In genomic region chr11:103102725-103103349, GRCm38 (mm10) we compare ENCODE assay signal across 8 mouse cellular contexts. TPM values are rescaled to one million over a fixed set of nuclear protein-coding genes. Genes with fewer than 3 reads are reported as not detected.
DNase-seq lines count a peak whose midpoint lies in the region; ATAC-seq and TF ChIP-seq lines count a peak whose summit lies in the region.

No protein-coding gene starts in this region.

- H3K4me1 ChIP-seq in E14TG2a.4 (replicated peaks; ENCODE audit: low read depth, low read length) = peaks cover 88% of the 10 kb centered on the region
- peaks cover 24% of the 10 kb centered on the region for H3K4me1 ChIP-seq in forebrain, embryonic 12.5 days
- peaks cover 26% of the 10 kb centered on the region for H3K4me1 ChIP-seq in neural tube, embryonic 15.5 days

- TF ChIP-seq CTCF in E14TG2a.4 (conservative IDR thresholded peaks at IDR 0.05; ENCODE audit: low read length) = peak; percentile 71

- H3K9ac ChIP-seq in forebrain, embryonic 12.5 days = peak overlapping the region; percentile 36; the same call in 1 of the 2 replicates
- H3K9ac ChIP-seq in neural tube, embryonic 15.5 days (replicated peaks) = 0 out of 2 replicates have a peak overlapping the region, but pooled peaks have one; percentile 8

- H3K4me3 ChIP-seq in E14TG2a.4 (replicated peaks; ENCODE audit: low read length) = peak overlapping the region; percentile 82
- H3K4me3 ChIP-seq in forebrain, embryonic 12.5 days (replicated peaks) = peak overlapping the region; percentile 50
- peak overlapping the region; percentile 52 for H3K4me3 ChIP-seq in neural tube, embryonic 15.5 days (replicated peaks)

- no peak overlapping the region for H3K27ac ChIP-seq in forebrain, embryonic 12.5 days
- H3K27ac ChIP-seq in neural tube, embryonic 15.5 days (replicated peaks) = 0 out of 2 replicates have a peak overlapping the region, but pooled peaks have one; percentile 20

- peaks cover 20% of the 10 kb centered on the region; the same call in 1 of the 2 replicates for H3K36me3 ChIP-seq in E14TG2a.4 (ENCODE audit: insufficient read depth, low read length)
- no peaks in the 10 kb centered on the region for H3K36me3 ChIP-seq in forebrain, embryonic 12.5 days (replicated peaks)
- no peaks in the 10 kb centered on the region for H3K36me3 ChIP-seq in neural tube, embryonic 15.5 days

- no peaks in the 10 kb centered on the region for H3K9me3 ChIP-seq in E14TG2a.4 (ENCODE audit: low read length)
- H3K9me3 ChIP-seq in forebrain, embryonic 12.5 days = no peaks in the 10 kb centered on the region
- H3K9me3 ChIP-seq in neural tube, embryonic 15.5 days (replicated peaks) = no peaks in the 10 kb centered on the region

- WGBS in forebrain, embryonic 12.5 days = 3% methylated on average over 35 of the region's 35 CpGs
- WGBS in neural tube, embryonic 15.5 days = 1% methylated on average over 35 of the region's 35 CpGs

- ATAC-seq in forebrain, embryonic 12.5 days (ENCODE audit: low FRiP score) = peak; percentile 78
- ATAC-seq in neural tube, embryonic 15.5 days (ENCODE audit: low FRiP score) = peak; percentile 68

- peak overlapping the region; percentile 85 for H3K4me2 ChIP-seq in forebrain, embryonic 12.5 days
- peak overlapping the region; percentile 92 for H3K4me2 ChIP-seq in neural tube, embryonic 15.5 days

- peak; percentile 97 for DNase-seq in c-Kit-positive CD71-positive TER-119-positive erythroid progenitor cells, embryonic 14.5 days (ENCODE audit: low spot score)
- peak; percentile 99 for DNase-seq in heart, postnatal 10 days
- DNase-seq in layer of hippocampus, adult 11-12 months (ENCODE audit: low spot score) = peak; percentile 97
- peak; percentile 97 to 98 for DNase-seq in lung, adult 18-20 months
- DNase-seq in testis, postnatal 14 days (ENCODE audit: low spot score) = peak; percentile 91

- peaks cover 48% of the 10 kb centered on the region for H3K27me3 ChIP-seq in E14TG2a.4 (ENCODE audit: insufficient read depth, low read length)
- H3K27me3 ChIP-seq in forebrain, embryonic 12.5 days = peaks cover 66% of the 10 kb centered on the region
- peaks cover 46% of the 10 kb centered on the region for H3K27me3 ChIP-seq in neural tube, embryonic 15.5 days (replicated peaks)

- intact Hi-C loops in heart, postnatal 10 days (cut with DNase I) = loop anchor here (1.0 to 5.0 kb wide), 3 partner anchors 13 to 224 kb away; partner anchors contain the start of gene Hexim1

RNA-seq across cellular contexts. Expression of gene Acbd4, which starts 1.4 kb away (rescaled TPM):
- polyA plus RNA-seq in forebrain, embryonic 12.5 days (2016; fragmentation: Nextera tagmentation; extraction: Ambion mirVana) = 5.7 and 7.1 TPM in 2 replicates
- 10 to 100 TPM; 35.5 to 37.4 TPM for total RNA-seq in heart, postnatal 10 days (2021)
- polyA plus RNA-seq in neural tube, embryonic 15.5 days (2015; fragmentation: Nextera tagmentation; extraction: Ambion mirVana) = 9.3 and 10.4 TPM in 2 replicates

RNA-seq across cellular contexts. Expression of gene Plcd3, which starts 1.4 kb away (rescaled TPM):
- polyA plus RNA-seq in forebrain, embryonic 12.5 days (2016; fragmentation: Nextera tagmentation; extraction: Ambion mirVana) = 1.4 and 1.5 TPM in 2 replicates
- total RNA-seq in heart, postnatal 10 days (2021) = 10 to 100 TPM; 26.7 to 27.7 TPM
- 3.2 and 3.4 TPM in 2 replicates for polyA plus RNA-seq in neural tube, embryonic 15.5 days (2015; fragmentation: Nextera tagmentation; extraction: Ambion mirVana)

RNA-seq across cellular contexts. Expression of gene Hexim1, which starts 13.2 kb away (rescaled TPM):
- 3.4 TPM in 2 replicates for polyA plus RNA-seq in forebrain, embryonic 12.5 days (2016; fragmentation: Nextera tagmentation; extraction: Ambion mirVana)
- total RNA-seq in heart, postnatal 10 days (2021) = 10 to 100 TPM; 20.4 to 22.6 TPM
- 4.3 and 4.5 TPM in 2 replicates for polyA plus RNA-seq in neural tube, embryonic 15.5 days (2015; fragmentation: Nextera tagmentation; extraction: Ambion mirVana)

RNA-seq across cellular contexts. Expression of gene Hexim2, which starts 29.4 kb away (rescaled TPM):
- 10.1 and 11.8 TPM in 2 replicates for polyA plus RNA-seq in forebrain, embryonic 12.5 days (2016; fragmentation: Nextera tagmentation; extraction: Ambion mirVana)
- total RNA-seq in heart, postnatal 10 days (2021) = 1 to 10 TPM; 3.1 to 3.9 TPM
- polyA plus RNA-seq in neural tube, embryonic 15.5 days (2015; fragmentation: Nextera tagmentation; extraction: Ambion mirVana) = 28.4 and 29.0 TPM in 2 replicates
